Mouse (Mus musculus) bone marrow macrophage, adult 2 months (primary cell): Measurements from ENCODE around the gene Mkrn3.

Source experiments
- CTCF ChIP-seq: IDR thresholded peaks from 2 replicates; pipeline ENCODE4 v1.5.1; 2012; ENCODE audit warnings: low read depth, mild to moderate bottlenecking, low read length, moderate library complexity
- POLR2A ChIP-seq: IDR thresholded peaks from 2 replicates; pipeline ENCODE4 v1.6.1; 2012; ENCODE audit warnings: mild to moderate bottlenecking, low read depth, low read length, borderline replicate concordance

DNA sequence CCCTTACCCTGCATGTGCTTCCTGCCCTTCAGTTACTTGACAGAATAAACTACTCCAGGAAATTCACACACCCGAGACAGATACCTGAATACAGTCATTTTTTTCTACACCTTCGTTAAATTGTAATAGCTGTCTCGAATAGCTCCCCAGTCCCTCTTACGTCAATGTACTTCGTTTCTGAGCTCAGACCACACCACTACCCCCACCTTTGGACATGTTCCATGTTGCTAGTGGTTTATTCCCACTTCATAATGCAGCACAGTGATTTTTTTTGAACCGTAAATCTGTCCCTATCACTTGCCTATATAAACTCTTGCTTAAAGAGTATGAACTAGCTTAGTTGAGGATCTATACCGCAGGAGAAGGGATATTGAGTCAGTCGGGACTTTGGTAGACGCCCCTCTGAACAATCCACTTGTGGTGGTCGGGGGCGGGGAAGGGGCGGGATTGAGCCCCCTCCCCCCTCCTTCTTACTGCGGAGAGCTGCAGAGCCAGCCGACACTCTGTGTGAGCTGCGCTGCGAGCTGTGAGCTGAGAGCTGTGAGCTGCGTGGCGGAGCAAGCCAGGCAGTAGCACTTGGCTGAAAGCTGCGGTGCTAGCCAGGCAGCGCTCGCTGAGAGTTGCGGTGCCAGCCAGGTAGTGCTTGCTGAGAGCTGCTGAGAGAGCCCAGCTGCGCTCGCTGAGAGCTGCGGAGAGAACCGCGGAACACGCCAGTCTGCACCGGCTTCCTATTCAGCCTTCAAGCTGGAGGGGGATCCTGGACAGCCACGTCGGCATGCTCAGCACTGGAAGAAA is 43.2 kb downstream of the Mkrn3 start, which contains the start of gene Magel2:
- no peak for TF ChIP-seq CTCF
- no peak for TF ChIP-seq POLR2A
